Mouse (Mus musculus) left cerebral cortex, adult 2 months (tissue): ENCODE measurements around the gene Psmd1. TPM values are rescaled to one million over a fixed set of nuclear protein-coding genes. Genes with fewer than 3 reads are reported as not detected.

ENCODE experiments used
- DNase-seq, 2 experiments: peaks; one replicate each; pipeline ENCODE4 v3.0.0; 2021 to 2022; ENCODE audit warnings: low spot score in 2 of 2, mixed read lengths in 1 of 2; ENCODE audit errors: extremely low spot score in 1 of 2
- H3K27ac ChIP-seq: fragments of 200-600 bp; 2 replicates; pipeline ENCODE4 v1.8.1; 2022
- H3K4me3 ChIP-seq: fragments of 200-600 bp; 2 replicates; pipeline ENCODE4 v1.8.1; 2022
- CTCF ChIP-seq: fragments of 200-600 bp; IDR thresholded peaks from 2 replicates; pipeline ENCODE4 v1.8.1; 2022; ENCODE audit warnings: antibody characterized with exemption, mild to moderate bottlenecking, moderate library complexity
- intact Hi-C: fragments of 180-260 bp; cut with DNase I; formaldehyde crosslinking; loops from one replicate; pipeline ENCODE4 v1.15.1; 2025
- total RNA-seq, 2 experiments: library from RNA; stranded (reverse); gene quantifications; 2 replicates each; pipeline ENCODE4 v1.2.3; 2021

The Psmd1 gene
- total RNA-seq, 2 experiments from 2014 or later = 107 to 115 TPM

DNA sequence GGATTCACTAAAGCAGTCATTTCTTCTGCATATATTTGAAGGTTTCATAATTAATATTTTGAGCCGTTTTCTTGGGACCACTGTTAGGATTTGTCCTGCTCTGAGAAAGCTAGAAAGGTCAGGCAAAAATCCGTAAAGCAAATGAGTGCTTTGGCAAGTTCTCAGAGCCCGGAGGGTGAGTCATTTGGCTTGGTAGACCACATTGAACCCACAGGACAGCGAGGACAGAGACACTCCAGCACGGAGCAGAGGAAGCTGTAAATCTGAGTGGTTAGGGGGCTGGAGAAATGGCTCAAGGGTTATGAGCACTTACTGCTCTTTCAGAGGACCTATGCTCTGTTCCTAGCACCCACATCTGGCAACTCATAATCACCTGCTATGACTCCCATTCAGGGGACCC lies 83.4 kb downstream of the Psmd1 start:
- intact Hi-C loops = no loop called here
- Histone ChIP-seq H3K27ac (no peak overlapping the region), H3K4me3 (no peak overlapping the region)
- no peak for DNase-seq
- TF ChIP-seq CTCF = no peak

DNA sequence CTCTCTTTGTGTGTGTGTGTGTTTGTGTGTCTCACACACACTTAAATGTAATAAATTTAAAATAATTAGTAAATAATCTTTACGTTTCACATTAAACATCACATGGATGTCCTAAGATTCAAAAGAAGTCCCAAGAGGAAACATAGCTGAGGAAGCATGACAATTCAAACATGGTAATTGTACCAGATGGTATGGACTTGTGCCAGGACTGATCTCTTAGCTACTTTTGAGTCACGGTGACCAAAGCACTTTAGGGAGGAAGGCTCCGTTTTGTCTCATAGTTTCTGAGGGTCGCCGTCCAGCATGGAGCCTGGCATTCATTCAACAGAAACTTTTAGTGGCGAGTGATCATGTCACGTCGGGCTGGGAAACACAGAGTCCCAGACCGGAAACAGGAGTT lies 84.0 kb downstream of the Psmd1 start:
- DNase-seq = no peak
- intact Hi-C loops = no loop called here
- no peak for TF ChIP-seq CTCF
- no peak overlapping the region for H3K27ac ChIP-seq
- H3K4me3 ChIP-seq = no peak overlapping the region

DNA sequence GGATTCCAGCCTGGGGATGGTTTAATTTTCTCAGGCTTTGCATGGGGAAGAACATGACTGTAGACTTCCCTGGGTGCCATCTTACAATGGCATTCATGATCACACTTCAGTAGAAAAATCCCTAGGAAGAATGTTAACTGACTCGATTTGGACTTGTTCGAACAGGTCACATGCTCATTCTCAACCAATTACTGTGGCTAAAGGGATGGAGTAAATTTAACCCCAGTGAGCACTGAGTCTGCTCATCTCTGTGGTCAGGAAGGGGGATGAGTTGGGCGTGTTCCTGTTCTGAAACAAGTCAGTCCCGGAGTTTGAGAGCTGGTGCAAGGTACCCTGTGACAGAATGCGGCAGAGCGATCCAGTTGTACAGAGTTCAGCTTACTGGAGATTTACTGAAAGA lies 86.7 kb downstream of the Psmd1 start:
- no peak for TF ChIP-seq CTCF
- intact Hi-C loops = no loop called here
- DNase-seq = no peak
- no peak overlapping the region for H3K27ac ChIP-seq
- H3K4me3 ChIP-seq = no peak overlapping the region

DNA sequence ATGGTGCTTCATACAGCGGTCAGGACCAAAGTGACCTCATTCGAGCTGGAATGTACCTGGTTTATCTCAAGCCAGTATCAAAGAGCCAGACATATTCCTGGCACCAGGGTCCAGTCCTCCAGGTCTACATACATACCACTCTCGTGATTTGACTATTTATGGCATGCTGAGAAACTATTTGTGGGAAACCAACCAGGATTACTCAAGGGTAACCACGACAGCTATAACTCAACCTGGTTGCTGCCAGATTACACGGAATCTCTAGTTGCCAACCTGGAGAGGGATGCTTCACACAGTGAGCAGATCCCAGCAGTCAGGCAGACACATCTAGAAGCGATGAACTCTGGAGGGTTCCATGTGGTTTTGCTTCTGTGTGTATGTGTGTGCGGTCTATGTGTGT lies 87.2 kb downstream of the Psmd1 start:
- TF ChIP-seq CTCF = no peak
- intact Hi-C loops = no loop called here
- no peak for DNase-seq
- no peak overlapping the region for H3K27ac ChIP-seq
- no peak overlapping the region for H3K4me3 ChIP-seq

DNA sequence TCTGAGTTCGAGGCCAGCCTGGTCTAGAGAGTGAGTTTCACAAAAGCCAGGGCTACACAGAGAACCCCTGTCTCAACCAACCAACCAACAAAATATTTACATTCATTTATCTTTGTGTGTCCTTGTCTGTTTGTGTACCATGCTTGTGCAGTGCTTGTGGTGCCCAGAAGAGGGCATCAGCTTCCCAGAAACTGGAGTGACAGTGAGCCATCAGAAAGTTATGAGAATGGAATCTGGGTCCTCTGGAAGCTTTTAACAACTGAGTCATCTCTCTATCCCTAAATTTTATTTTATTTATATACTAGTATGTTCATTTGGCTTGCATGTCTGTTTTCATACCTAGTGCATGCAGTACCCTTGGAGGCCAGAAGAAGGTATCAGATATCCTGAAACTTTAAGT lies 88.4 kb downstream of the Psmd1 start:
- no peak for DNase-seq
- no peak overlapping the region for H3K4me3 ChIP-seq
- intact Hi-C loops = no loop called here
- H3K27ac ChIP-seq = no peak overlapping the region
- peak; percentile 37 for TF ChIP-seq CTCF

DNA sequence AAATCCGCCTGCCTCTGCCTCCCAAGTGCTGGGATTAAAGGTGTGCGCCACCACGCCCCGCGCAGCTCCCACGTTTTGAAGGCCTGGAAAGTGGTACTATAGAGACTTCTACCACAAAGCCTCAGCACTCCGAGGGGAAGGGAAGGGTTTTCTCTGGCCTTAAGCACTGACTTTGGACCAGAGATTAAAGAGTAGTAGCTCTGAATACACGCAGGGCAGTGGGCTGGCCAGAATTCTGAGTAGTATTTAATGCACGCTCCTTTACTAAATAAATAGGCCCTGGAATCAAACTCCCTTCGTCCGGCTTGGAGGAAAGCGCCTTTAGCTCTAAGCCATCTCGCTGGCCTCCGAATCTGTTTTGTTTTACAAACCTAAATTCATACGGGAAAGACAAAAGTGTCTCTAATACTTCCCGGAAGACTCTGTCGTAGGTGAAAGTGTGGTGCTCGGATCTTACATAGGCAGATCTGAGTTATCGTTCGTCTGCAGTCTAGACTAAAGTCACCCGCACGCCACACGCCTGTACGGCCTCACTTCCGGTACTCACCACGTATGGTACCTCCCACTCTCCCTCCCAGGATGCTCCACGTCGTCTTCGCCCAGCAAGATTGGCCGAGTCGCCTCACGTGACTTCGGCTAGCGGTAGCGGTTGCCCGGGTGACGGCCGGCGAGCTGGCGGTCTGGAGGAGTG lies 90.1 kb downstream of the Psmd1 start, which contains the start of gene Armc9:
TSS of gene Armc9 (plus strand) at position 648 of the 691 bp plus-strand sequence.
- TF ChIP-seq CTCF = no peak; the same call in 1 of the 2 replicates
- peak; percentile 95 to 96 for DNase-seq
- Histone ChIP-seq H3K27ac (peak within 1 kb of the TSS; percentile 91), H3K4me3 (peak within 1 kb of the TSS; percentile 88)
- intact Hi-C loops = no loop called here

DNA sequence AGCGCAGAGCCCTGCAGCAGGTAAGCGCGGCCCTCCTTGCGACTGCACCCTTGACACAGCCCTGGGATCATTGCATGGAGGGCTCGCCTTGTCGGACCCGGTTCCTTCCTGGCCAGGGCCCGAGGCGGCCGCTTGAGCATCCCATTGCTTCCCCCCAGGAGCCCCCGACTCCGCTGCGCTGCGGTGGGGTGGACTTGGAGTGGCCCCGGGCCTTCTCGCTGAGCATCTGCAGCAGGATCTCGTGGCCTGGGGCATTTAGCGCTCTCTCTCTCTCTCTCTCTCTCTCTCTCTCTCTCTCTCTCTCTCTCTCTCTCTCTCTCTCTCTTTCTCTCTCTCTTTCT lies 90.6 kb downstream of the Psmd1 start:
- TF ChIP-seq CTCF = no peak
- intact Hi-C loops = no loop called here
- Histone ChIP-seq H3K27ac (peak overlapping the region; percentile 76), H3K4me3 (peak overlapping the region; percentile 88)
- DNase-seq = no peak

DNA sequence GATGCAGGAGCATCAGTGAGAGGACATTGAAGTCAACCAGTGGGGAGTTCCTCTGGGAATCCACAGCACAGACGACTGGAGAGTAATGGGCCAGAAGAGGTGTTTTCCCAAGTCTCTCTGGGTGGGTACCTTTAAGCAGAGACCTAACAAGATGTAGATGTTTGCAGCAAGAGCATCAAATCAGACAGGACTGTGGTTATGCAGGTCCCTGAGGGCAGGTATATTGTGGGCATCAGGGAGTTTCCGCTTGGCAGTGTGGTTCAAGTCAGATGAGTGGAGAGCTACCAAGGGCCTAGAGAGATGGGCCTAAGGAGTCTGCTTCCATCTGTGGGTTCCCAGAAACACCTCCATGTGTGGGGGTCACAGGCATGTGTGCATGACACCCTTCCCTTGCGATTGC lies 91.9 kb downstream of the Psmd1 start:
- intact Hi-C loops = no loop called here
- no peak for TF ChIP-seq CTCF
- H3K4me3 ChIP-seq = no peak overlapping the region
- DNase-seq = no peak
- no peak overlapping the region for H3K27ac ChIP-seq

DNA sequence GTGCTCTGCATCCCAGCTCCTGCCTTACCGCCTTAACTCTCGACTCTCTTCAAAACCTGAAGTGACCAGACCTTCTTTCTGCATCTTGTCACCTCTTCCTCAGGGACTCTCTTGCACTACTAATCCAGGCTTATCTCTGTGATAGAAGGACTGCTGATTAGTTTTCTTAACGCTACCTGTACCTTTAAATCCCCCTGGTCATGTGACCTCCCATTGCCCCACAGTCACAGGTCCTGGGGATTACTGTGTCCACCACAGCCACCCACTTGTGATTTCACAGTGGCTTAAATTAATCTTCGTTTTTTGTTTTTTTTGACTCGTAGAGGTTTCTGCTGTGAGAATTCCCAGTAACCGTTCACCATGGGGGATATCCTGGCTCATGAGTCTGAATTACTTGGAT lies 92.4 kb downstream of the Psmd1 start:
- DNase-seq = no peak
- no peak overlapping the region for H3K27ac ChIP-seq
- intact Hi-C loops = no loop called here
- TF ChIP-seq CTCF = no peak
- H3K4me3 ChIP-seq = no peak overlapping the region

DNA sequence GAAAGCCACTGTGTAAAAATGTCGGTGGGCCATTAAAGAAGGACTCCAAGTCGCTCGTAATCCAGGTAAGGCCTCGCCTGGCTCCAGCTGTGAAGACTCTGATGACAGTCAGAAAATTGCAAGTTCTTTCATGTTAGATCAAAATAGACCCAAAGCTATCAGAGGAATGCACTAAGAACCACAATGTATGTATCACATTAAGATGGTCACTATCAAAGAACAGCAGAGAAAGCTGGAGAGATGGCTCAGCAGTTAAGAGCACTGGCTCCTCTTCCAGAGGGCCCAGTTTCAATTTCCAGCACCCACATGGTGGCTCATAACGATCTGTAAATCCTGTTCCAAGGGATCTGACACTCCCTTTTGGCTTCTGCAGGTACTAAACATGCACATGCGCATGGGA lies 95.9 kb downstream of the Psmd1 start:
- no peak for TF ChIP-seq CTCF
- no peak overlapping the region for H3K4me3 ChIP-seq
- no peak overlapping the region for H3K27ac ChIP-seq
- DNase-seq = no peak
- intact Hi-C loops = no loop called here

DNA sequence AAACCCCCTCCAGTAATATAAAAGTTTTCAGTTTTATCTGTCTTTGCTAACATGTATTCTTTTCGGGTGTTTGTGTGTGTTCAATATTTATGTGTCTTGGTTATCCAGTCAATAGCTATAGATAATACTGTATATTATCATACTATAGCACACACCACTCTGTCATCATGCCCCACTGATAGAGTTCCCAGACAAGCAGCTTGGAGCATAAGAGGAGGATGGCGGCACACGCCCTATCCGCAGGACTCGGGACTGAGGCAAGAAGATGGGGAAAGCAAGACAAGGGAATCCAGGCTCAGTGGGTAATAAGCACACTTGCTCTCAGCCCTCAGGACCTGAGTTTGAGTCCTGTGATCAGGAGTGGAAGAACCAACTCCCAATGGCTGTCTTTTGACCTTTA lies 96.3 kb downstream of the Psmd1 start:
- DNase-seq = no peak
- intact Hi-C loops = no loop called here
- Histone ChIP-seq H3K27ac (no peak overlapping the region), H3K4me3 (no peak overlapping the region)
- TF ChIP-seq CTCF = no peak

DNA sequence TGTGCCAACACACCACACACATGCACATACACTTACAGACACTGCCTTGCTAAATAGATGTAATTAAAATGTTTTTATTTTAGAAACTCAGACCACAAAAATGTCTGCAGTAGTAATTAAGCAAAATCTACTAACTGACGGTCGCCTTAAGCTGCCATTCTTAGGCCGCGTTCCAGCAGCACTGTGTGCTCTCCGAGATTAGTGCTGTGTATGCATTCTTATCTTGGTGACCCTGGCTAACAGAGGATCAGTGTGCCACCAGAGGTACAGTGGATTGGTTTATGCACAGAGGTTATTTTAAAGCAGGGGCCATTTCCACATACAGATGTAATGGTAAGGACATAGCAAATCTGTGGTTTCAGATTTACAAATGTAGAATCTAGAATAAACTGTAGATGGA lies 96.9 kb downstream of the Psmd1 start:
- H3K4me3 ChIP-seq = no peak overlapping the region
- DNase-seq = no peak
- intact Hi-C loops = no loop called here
- no peak for TF ChIP-seq CTCF
- H3K27ac ChIP-seq = no peak overlapping the region

DNA sequence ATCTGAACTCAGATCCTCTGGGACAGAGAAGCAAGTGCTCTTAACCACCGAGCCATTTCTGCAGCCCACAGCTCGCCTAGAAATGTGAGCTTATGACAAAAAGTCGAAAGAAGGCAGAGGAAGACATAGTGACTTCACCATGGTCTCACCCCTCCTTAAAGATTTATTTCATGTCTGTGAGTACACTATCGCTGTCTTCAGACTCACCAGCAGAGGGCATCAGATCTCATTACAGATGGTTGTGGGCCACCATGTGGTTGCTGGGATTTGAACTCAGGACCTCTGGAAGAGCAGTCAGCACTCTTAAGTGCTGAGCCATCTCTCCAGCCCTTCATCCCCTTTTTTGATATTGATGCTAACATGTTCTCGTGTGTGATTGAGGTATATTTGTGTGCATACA lies 110.4 kb downstream of the Psmd1 start:
- Histone ChIP-seq H3K27ac (no peak overlapping the region), H3K4me3 (no peak overlapping the region)
- DNase-seq = no peak
- TF ChIP-seq CTCF = peak; percentile 28
- intact Hi-C loops = no loop called here
